Mouse (Mus musculus): ENCODE data around the gene Slfn5. TPM values are rescaled to one million over a fixed set of nuclear protein-coding genes. Genes with fewer than 3 reads are reported as not detected.

Slfn5 gene
- polyA plus RNA-seq, 1 experiment: 19.1 TPM

Other genes with a start within 250 kb of the Slfn5 start
- gene Cct6b, start 187.0 kb upstream of the Slfn5 start, polyA plus RNA-seq (2012; rRNA removed): 0.50 and 0.62 TPM in 2 replicates
- 17.6 and 19.3 TPM in 2 replicates for gene Zfp830, start 187.0 kb upstream of the Slfn5 start, polyA plus RNA-seq (2012; rRNA removed)
- 16.6 and 17.6 TPM in 2 replicates for gene Lig3, start 170.2 kb upstream of the Slfn5 start, polyA plus RNA-seq (2012; rRNA removed)
- gene Rffl, start 80.1 kb upstream of the Slfn5 start, polyA plus RNA-seq (2012; rRNA removed): 13.7 and 14.6 TPM in 2 replicates
- 18.0 and 18.6 TPM in 2 replicates for gene Rad51d, start 60.7 kb upstream of the Slfn5 start, polyA plus RNA-seq (2012; rRNA removed)
- gene Fndc8, start 59.2 kb upstream of the Slfn5 start, polyA plus RNA-seq (2012; rRNA removed): 0.04 and 0.06 TPM in 2 replicates
- 26.2 and 33.7 TPM in 2 replicates for gene Nle1, start 42.9 kb upstream of the Slfn5 start, polyA plus RNA-seq (2012; rRNA removed)
- gene Unc45b, start 40.8 kb upstream of the Slfn5 start, polyA plus RNA-seq (2012; rRNA removed): 4.4 and 6.7 TPM in 2 replicates
- gene Slfn9, start 40.5 kb downstream of the Slfn5 start, polyA plus RNA-seq (2012; rRNA removed): 2.2 TPM in 2 replicates
- 3.0 and 3.8 TPM in 2 replicates for gene Slfn8, start 69.5 kb downstream of the Slfn5 start, polyA plus RNA-seq (2012; rRNA removed)
- gene Slfn2, start 113.8 kb downstream of the Slfn5 start, polyA plus RNA-seq (2012; rRNA removed): 13.5 and 13.8 TPM in 2 replicates
- gene Slfn1, start 165.5 kb downstream of the Slfn5 start, polyA plus RNA-seq (2012; rRNA removed): 1.1 and 1.7 TPM in 2 replicates
- 1.0 and 1.1 TPM in 2 replicates for gene Slfn4, start 223.8 kb downstream of the Slfn5 start, polyA plus RNA-seq (2012; rRNA removed)
- 1.5 and 2.0 TPM in 2 replicates for gene Slfn3, start 240.0 kb downstream of the Slfn5 start, polyA plus RNA-seq (2012; rRNA removed)

All from urinary bladder, adult 2 months (tissue).